Mouse (Mus musculus) midbrain, embryonic 16.5 days (tissue): ENCODE results near the gene Gm6525. TPM values are rescaled to one million over a fixed set of nuclear protein-coding genes. Genes with fewer than 3 reads are reported as not detected.

Experiments
- ATAC-seq: fragments of 200-750 bp; cut with Nextera tagmentation; 2 replicates; pipeline ENCODE4 v1.8.0; 2017; ENCODE audit warnings: moderate TSS enrichment
- H3K27ac ChIP-seq: fragments of 300-500 bp; sonication (generic); 2 replicates; pipeline ENCODE4 v1.5.1; 2014; ENCODE audit warnings: mild to moderate bottlenecking, low read length, mixed read lengths
- H3K27me3 ChIP-seq: fragments of 300-500 bp; sonication (generic); 2 replicates; pipeline ENCODE4 v1.6.1; 2014; ENCODE audit warnings: low read depth, low read length, mixed read lengths; ENCODE audit not compliant: control insufficient read depth, insufficient read depth
- H3K36me3 ChIP-seq: fragments of 300-500 bp; sonication (generic); 2 replicates; pipeline ENCODE4 v1.6.1; 2014; ENCODE audit warnings: mild to moderate bottlenecking, low read length, moderate library complexity, mixed read lengths; ENCODE audit not compliant: control insufficient read depth, insufficient read depth
- H3K4me1 ChIP-seq: fragments of 300-500 bp; sonication (generic); 2 replicates; pipeline ENCODE4 v1.6.1; 2014; ENCODE audit warnings: mild to moderate bottlenecking, low read length, mixed read lengths; ENCODE audit not compliant: control insufficient read depth, insufficient read depth
- H3K4me2 ChIP-seq: fragments of 300-500 bp; sonication (generic); 2 replicates; pipeline ENCODE4 v1.6.1; 2014; ENCODE audit warnings: mild to moderate bottlenecking, low read length, mixed read lengths
- H3K4me3 ChIP-seq: fragments of 300-500 bp; sonication (generic); 2 replicates; pipeline ENCODE4 v1.5.1; 2014; ENCODE audit warnings: low read depth, mild to moderate bottlenecking, low read length, moderate library complexity, mixed read lengths
- H3K9ac ChIP-seq: fragments of 300-500 bp; sonication (generic); 2 replicates; pipeline ENCODE4 v1.6.1; 2014; ENCODE audit warnings: low read depth, low read length, mixed read lengths
- H3K9me3 ChIP-seq: fragments of 300-500 bp; sonication (generic); replicated peaks from 2 replicates; pipeline ENCODE4 v1.6.1; 2014; ENCODE audit warnings: mild to moderate bottlenecking, low read length, mixed read lengths; ENCODE audit not compliant: control insufficient read depth, poor library complexity, severe bottlenecking
- WGBS: fragments of 180-500 bp; shearing (Covaris S2); extraction: QIAGEN DNeasy Blood & Tissue Kit; methylation state at CpG from one replicate; pipeline ENCODE4 v1.1.7; 2014; 5-methylcytosine and 5-hydroxymethylcytosine counted together
- polyA plus RNA-seq: library from polyadenylated mRNA; unstranded; fragments of >200 nt; fragmentation: Nextera tagmentation; extraction: Ambion mirVana; gene quantifications from 2 replicates; pipeline ENCODE4 v1.2.1, GENCODE M21; 2015

Gm6525 gene
- polyA plus RNA-seq, 1 experiment from 2014 or later: 2.5 TPM

DNA sequence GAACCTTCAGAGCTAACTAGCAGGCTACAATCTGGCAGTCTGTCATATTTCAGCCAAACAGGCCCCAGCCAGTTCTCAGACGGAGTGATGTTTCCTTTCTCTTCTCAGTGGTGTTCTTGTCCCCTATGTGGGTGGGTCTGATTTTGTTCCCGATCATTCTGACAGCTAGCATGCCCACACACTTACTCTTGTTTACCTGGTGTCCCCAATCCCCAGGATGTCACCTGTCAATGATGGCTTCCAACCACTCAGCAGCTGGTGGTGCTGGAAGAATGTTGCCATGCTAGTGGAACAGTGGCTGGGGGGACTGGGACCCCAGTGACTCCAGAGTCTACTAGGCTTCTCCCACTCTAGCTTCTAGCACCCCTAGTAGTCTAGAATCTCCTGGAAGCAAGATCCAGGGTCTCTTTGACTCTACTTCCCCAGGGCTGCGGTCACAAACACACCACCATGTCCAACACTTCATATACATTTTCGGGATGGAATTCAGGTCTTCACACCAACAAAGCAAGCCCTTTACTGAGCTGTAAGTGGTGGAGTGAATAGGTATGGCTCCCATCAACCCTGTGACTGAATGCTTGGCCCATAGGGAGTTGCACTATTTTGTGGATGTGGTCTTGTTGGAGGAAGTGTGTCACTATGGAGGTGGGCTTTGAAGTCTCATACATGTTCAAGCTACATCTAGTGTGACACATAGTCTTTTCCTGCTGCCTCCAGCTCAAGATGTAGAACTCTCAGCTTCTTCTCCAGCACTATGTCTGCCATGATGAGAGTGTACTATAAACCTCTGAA is 16.1 kb upstream of the Gm6525 start:
- peaks cover 9% of the 10 kb centered on the region for H3K36me3 ChIP-seq
- H3K4me1 ChIP-seq: 0 out of 2 replicates have a peak, but pooled peaks cover 2% of the 10 kb centered on the region
- H3K9me3 ChIP-seq: no peaks in the 10 kb centered on the region
- no peak overlapping the region for H3K27ac ChIP-seq
- 93% methylated on average over 4 of the region's 4 CpGs for WGBS
- ATAC-seq: no peak
- no peak overlapping the region for H3K9ac ChIP-seq
- no peak overlapping the region for H3K4me3 ChIP-seq
- no peaks in the 10 kb centered on the region for H3K27me3 ChIP-seq
- no peak overlapping the region for H3K4me2 ChIP-seq

GRCm38 (mm10) chr3:84165391-84165790 is 8.5 kb upstream of the Gm6525 start:
- no peaks in the 10 kb centered on the region for H3K27me3 ChIP-seq
- no peak overlapping the region for H3K9ac ChIP-seq
- H3K9me3 ChIP-seq: no peaks in the 10 kb centered on the region
- H3K27ac ChIP-seq: no peak overlapping the region
- no peaks in the 10 kb centered on the region for H3K4me1 ChIP-seq
- H3K4me2 ChIP-seq: no peak overlapping the region
- no peak for ATAC-seq
- H3K36me3 ChIP-seq: peaks cover 23% of the 10 kb centered on the region
- 98% methylated on average over 3 of the region's 3 CpGs for WGBS
- H3K4me3 ChIP-seq: no peak overlapping the region

DNA sequence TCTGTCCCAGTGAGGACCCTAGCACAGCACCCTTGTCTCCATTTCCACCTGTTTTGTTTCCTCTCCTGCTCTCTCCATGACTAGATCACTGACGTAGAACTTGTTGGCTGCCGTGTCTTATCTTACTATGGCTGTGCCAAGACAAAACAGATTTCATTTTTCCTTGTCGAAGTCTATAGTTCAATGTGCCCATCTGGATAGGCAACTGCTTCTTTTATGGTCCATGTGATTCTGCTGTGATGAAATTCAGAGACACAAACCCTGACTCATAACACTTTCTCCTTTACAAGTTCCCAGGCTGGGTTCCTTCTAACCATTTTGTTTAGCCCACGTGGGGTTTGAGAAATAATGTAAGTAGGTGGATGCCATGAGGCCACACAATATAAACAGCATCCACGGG is 7.8 kb upstream of the Gm6525 start:
- no peaks in the 10 kb centered on the region for H3K9me3 ChIP-seq
- no peak for ATAC-seq
- H3K27ac ChIP-seq: no peak overlapping the region
- no peak overlapping the region for H3K4me3 ChIP-seq
- no peaks in the 10 kb centered on the region for H3K4me1 ChIP-seq
- no peaks in the 10 kb centered on the region for H3K27me3 ChIP-seq
- H3K4me2 ChIP-seq: no peak overlapping the region
- 93% methylated on average over 5 of the region's 5 CpGs for WGBS
- H3K9ac ChIP-seq: no peak overlapping the region
- peaks cover 28% of the 10 kb centered on the region for H3K36me3 ChIP-seq

DNA sequence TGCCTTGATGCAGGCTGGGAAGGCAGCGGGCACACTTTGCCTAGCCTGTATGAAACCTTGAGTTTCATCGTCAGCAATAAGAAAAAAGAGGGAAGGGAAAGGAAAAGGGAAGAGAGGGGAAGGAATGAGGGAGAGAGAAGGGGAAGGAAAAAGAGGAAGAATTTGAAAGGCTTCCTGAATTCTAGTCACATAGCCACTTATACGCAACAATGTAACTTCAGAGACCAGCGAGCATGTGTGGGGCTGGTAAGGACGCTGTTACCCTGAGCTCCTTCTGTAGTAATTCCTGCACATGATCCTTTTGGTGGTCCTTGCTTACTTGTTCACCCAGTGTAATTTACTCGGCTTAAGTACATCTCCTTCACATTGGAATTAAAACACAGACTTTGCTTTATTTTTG is 5.0 kb upstream of the Gm6525 start:
- Histone ChIP-seq H3K36me3 (peaks cover 30% of the 10 kb centered on the region), H3K4me3 (no peak overlapping the region)

DNA sequence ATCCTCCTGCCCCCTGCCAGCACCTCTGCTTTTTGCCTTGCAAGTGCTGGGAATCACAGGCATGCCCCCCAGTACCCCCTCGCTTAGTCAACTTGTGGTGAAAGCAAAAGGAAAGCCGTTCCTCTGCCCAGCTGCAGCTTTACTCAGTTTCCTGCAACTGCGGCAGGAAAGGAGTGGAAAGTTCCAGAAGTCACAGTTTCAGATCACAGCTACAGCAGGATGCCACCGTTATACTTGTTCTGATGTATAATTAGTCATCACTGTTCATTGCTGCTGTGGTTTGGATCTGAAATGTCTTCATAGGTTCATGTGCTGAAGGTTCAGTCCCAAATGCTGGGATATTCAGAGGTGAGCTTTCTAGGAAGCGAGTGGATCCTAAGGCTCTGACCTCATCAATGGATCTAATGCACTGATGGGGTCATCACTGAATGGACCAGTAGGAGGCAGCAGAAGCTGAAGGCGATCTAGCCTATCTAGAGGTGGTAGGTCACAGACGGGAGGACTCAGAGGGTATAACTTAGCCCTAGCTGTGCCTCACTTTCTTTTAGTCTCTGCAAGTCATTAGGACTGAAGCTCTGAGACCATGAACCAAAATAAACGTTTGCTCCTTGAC is 4.4 kb upstream of the Gm6525 start:
- peaks cover 25% of the 10 kb centered on the region for H3K36me3 ChIP-seq
- 73% methylated on average over 8 of the region's 8 CpGs for WGBS
- no peaks in the 10 kb centered on the region; the same call in 1 of the 2 replicates for H3K4me1 ChIP-seq

More for the DNA sequence above, 5.0 kb upstream of the Gm6525 start:
- Histone ChIP-seq H3K27ac (no peak overlapping the region), H3K27me3 (no peaks in the 10 kb centered on the region), H3K4me1 (no peaks in the 10 kb centered on the region; the same call in 1 of the 2 replicates), H3K9ac (no peak overlapping the region), H3K4me2 (no peak overlapping the region), H3K9me3 (no peaks in the 10 kb centered on the region)
- ATAC-seq: no peak
- WGBS: 82% methylated on average over 6 of the region's 6 CpGs

DNA sequence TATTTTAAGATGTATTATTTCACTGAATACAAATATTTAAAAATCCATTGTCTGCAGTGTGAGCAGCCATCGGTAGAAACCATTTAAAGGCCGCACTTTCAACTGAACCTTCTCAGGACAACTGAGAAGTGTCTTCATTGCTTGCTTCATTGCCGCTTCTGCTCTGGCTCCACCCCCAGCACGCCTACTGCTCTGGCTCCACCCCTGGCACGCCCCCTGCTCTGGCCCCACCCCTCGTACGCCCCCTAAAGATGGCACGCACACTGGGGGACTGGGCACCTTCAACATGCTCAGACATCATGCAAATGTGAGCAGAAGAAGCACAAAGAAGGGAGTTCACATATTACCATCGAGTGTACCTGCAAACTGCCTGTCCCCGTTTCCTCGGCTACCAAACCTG is 1.5 kb upstream of the Gm6525 start:
- H3K4me1 ChIP-seq: no peaks in the 10 kb centered on the region; the same call in 1 of the 2 replicates
- no peak overlapping the region for H3K4me3 ChIP-seq
- no peak for ATAC-seq
- H3K9me3 ChIP-seq: no peaks in the 10 kb centered on the region
- WGBS: 60% methylated on average over 11 of the region's 11 CpGs
- no peak overlapping the region for H3K9ac ChIP-seq
- peaks cover 16% of the 10 kb centered on the region for H3K36me3 ChIP-seq
- no peaks in the 10 kb centered on the region for H3K27me3 ChIP-seq
- no peak overlapping the region for H3K27ac ChIP-seq
- H3K4me2 ChIP-seq: no peak overlapping the region

More for the DNA sequence above, 4.4 kb upstream of the Gm6525 start:
- no peak overlapping the region for H3K4me3 ChIP-seq
- no peaks in the 10 kb centered on the region for H3K27me3 ChIP-seq
- no peak overlapping the region for H3K4me2 ChIP-seq
- H3K27ac ChIP-seq: no peak overlapping the region
- H3K9me3 ChIP-seq: no peaks in the 10 kb centered on the region
- ATAC-seq: no peak
- no peak overlapping the region for H3K9ac ChIP-seq

GRCm38 (mm10) chr3:84175337-84176315 is 1.7 kb downstream of the Gm6525 start:
- H3K4me3 ChIP-seq: no peak overlapping the region
- no peak overlapping the region for H3K9ac ChIP-seq
- WGBS: 35% methylated on average over 7 of the region's 7 CpGs
- peak; percentile 80 for ATAC-seq
- H3K36me3 ChIP-seq: peaks cover 15% of the 10 kb centered on the region
- no peaks in the 10 kb centered on the region for H3K9me3 ChIP-seq
- H3K4me1 ChIP-seq: peaks cover 3% of the 10 kb centered on the region
- no peak overlapping the region for H3K27ac ChIP-seq
- no peak overlapping the region for H3K4me2 ChIP-seq
- no peaks in the 10 kb centered on the region for H3K27me3 ChIP-seq

DNA sequence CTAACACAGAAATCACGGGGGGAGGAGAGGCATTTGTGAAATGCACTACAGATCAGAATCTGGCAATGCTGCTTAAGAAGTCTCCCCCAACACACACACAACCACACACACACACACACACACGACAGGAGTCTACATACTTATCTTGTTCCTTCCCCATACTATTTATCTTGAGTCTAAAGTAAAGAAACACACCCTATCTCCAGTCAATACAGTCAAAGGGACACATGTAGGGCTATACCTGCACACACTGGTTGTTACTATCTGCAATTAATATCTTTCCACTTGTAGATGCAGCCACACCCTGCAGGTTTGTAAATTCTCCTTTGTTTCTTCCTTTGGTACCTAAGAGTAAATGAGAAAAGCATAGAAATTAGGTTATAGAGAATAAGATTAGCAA is 3.9 kb downstream of the Gm6525 start:
- no peak overlapping the region for H3K4me3 ChIP-seq
- no peak overlapping the region for H3K27ac ChIP-seq
- no peaks in the 10 kb centered on the region for H3K27me3 ChIP-seq
- WGBS: 88% methylated on average over 2 of the region's 2 CpGs
- H3K4me2 ChIP-seq: no peak overlapping the region
- H3K9ac ChIP-seq: no peak overlapping the region
- no peaks in the 10 kb centered on the region for H3K9me3 ChIP-seq
- H3K4me1 ChIP-seq: peaks cover 13% of the 10 kb centered on the region; the same call in 1 of the 2 replicates
- H3K36me3 ChIP-seq: peaks cover 8% of the 10 kb centered on the region
- ATAC-seq: no peak
